Mouse (Mus musculus) hindbrain, postnatal 0 days (tissue): Measurements from ENCODE around the gene Zfyve1. TPM values are rescaled to one million over a fixed set of nuclear protein-coding genes. Genes with fewer than 3 reads are reported as not detected.

Experiments used
- ATAC-seq: fragments of 200-750 bp; cut with Nextera tagmentation; 2 replicates; pipeline ENCODE4 v1.8.0; 2017; ENCODE audit warnings: mild to moderate bottlenecking, moderate TSS enrichment, moderate library complexity
- DNase-seq: peaks from one replicate; pipeline ENCODE4 v3.0.0-alpha.2; 2015; ENCODE audit warnings: low spot score
- H3K27ac ChIP-seq: fragments of 300-500 bp; sonication (generic); 2 replicates; pipeline ENCODE4 v1.5.1; 2014; ENCODE audit warnings: mild to moderate bottlenecking
- H3K27me3 ChIP-seq: fragments of 300-500 bp; sonication (generic); 2 replicates; pipeline ENCODE4 v1.6.1; 2014; ENCODE audit warnings: low read length, mixed read lengths; ENCODE audit not compliant: insufficient read depth
- H3K36me3 ChIP-seq: fragments of 300-500 bp; sonication (generic); 2 replicates; pipeline ENCODE4 v1.6.1; 2014; ENCODE audit warnings: low read length, mixed read lengths; ENCODE audit not compliant: insufficient read depth
- H3K4me1 ChIP-seq: fragments of 300-500 bp; sonication (generic); 2 replicates; pipeline ENCODE4 v1.6.1; 2014; ENCODE audit warnings: antibody characterized with exemption, low read length, mixed read lengths; ENCODE audit not compliant: insufficient read depth
- H3K4me2 ChIP-seq: fragments of 300-500 bp; sonication (generic); 2 replicates; pipeline ENCODE4 v1.6.1; 2014; ENCODE audit warnings: low read depth, mild to moderate bottlenecking, low read length, moderate library complexity, mixed read lengths
- H3K4me3 ChIP-seq: fragments of 300-500 bp; sonication (generic); 2 replicates; pipeline ENCODE4 v1.5.1; 2014; ENCODE audit warnings: low read length
- H3K9ac ChIP-seq: fragments of 300-500 bp; sonication (generic); replicated peaks from 2 replicates; pipeline ENCODE4 v1.6.1; 2014; ENCODE audit warnings: mild to moderate bottlenecking, low read length, moderate library complexity, mixed read lengths
- H3K9me3 ChIP-seq: fragments of 300-500 bp; sonication (generic); 2 replicates; pipeline ENCODE4 v1.6.1; 2016; ENCODE audit warnings: low read length, mixed read lengths
- CTCF ChIP-seq: IDR thresholded peaks from 2 replicates; pipeline ENCODE4 v1.5.1; 2016; ENCODE audit warnings: antibody characterized with exemption, control low read depth, low read depth
- WGBS: fragments of 180-500 bp; shearing (Covaris S2); extraction: QIAGEN DNeasy Blood & Tissue Kit; methylation state at CpG from one replicate; pipeline ENCODE4 v1.1.7; 2014; 5-methylcytosine and 5-hydroxymethylcytosine counted together
- polyA plus RNA-seq: library from polyadenylated mRNA; unstranded; fragments of >200 nt; fragmentation: Nextera tagmentation; extraction: Ambion mirVana; gene quantifications from 2 replicates; pipeline ENCODE4 v1.2.1, GENCODE M21; 2015
- total RNA-seq: library from RNA; depleted of rRNA; stranded (reverse); fragments of >200 nt; gene quantifications from 2 replicates; pipeline ENCODE4 v1.2.3, GENCODE M21; 2014

Gene Zfyve1
- total and polyA plus RNA-seq, 2 experiments from 2014 or later = 14.8 to 36.5 TPM

DNA sequence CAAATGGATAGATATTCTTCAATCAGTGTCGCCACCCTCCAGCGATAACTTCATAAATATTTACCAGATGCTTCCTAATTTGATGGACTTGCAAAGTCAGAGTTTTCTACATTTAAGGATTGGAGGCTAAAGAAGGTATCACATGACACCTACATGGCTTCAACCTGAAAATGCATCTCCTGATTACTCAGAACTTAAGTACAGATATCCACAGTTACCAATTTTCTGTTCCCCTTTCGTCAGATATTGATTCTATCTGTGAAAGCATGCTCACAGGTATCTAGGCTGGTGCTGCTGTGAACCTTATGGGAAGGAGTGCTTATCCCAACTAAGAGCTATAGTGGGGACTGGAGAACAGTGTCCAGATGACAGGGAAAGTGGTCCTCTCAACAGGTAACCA, 34.4 kb downstream of the Zfyve1 start:
- H3K4me2 ChIP-seq = no peak overlapping the region
- H3K9me3 ChIP-seq = no peaks in the 10 kb centered on the region
- no peak for ATAC-seq
- no peak for TF ChIP-seq CTCF
- H3K9ac ChIP-seq = no peak overlapping the region
- no peak for DNase-seq
- H3K27me3 ChIP-seq = no peaks in the 10 kb centered on the region
- H3K36me3 ChIP-seq = peaks cover 62% of the 10 kb centered on the region
- 86% methylated on average over 3 of the region's 3 CpGs for WGBS
- H3K4me3 ChIP-seq = no peak overlapping the region
- no peak overlapping the region for H3K27ac ChIP-seq
- no peaks in the 10 kb centered on the region for H3K4me1 ChIP-seq

DNA sequence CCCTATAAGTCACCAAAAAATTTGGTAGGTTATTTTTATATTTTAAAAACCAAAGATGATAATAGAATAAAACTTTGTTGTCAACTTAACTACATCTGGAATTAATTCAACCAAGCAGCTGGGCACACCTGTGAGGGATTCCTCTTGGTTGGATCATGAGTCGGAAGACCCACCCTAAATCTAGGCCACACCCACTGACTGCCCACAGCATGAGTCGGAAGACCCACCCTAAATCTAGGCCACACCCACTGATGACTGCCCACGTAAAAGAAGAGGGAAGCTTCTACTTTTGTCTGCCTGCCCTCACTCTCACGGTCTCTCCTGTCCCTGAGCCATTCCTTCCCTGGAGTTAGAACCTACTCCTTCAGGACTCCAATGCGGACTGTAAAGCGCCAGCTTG, 36.8 kb downstream of the Zfyve1 start:
- Histone ChIP-seq H3K4me3 (no peak overlapping the region), H3K27me3 (no peaks in the 10 kb centered on the region), H3K9me3 (no peaks in the 10 kb centered on the region), H3K27ac (no peak overlapping the region), H3K9ac (no peak overlapping the region), H3K36me3 (peaks cover 64% of the 10 kb centered on the region), H3K4me1 (no peaks in the 10 kb centered on the region), H3K4me2 (no peak overlapping the region)
- ATAC-seq = no peak
- no peak for TF ChIP-seq CTCF
- DNase-seq = no peak
- WGBS = 77% methylated on average over 6 of the region's 6 CpGs

DNA sequence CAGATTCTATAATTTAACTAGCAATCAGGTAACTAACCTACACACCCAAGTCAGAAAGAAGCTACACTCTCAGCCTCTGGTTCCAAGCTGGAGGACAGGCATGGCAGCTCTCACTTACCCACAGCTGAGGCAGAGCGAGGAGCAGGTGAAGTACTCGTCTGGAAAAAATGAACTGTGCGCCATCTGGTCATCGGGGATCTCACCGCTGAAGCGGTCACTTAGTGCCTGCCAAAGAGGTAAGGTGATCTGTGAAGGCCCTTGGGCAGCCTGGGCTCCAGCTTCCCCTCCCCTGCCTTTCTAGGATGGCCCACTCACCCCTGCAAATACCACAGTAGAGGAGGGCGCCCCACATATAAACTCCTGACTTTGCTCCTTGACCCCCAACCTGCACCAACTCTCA, 38.5 kb downstream of the Zfyve1 start:
- no peak for ATAC-seq
- H3K9ac ChIP-seq = no peak overlapping the region
- no peaks in the 10 kb centered on the region for H3K4me1 ChIP-seq
- WGBS = 93% methylated on average over 7 of the region's 7 CpGs
- H3K4me2 ChIP-seq = no peak overlapping the region
- H3K27ac ChIP-seq = no peak overlapping the region
- no peak for TF ChIP-seq CTCF
- peaks cover 70% of the 10 kb centered on the region for H3K36me3 ChIP-seq
- no peaks in the 10 kb centered on the region for H3K9me3 ChIP-seq
- no peak overlapping the region for H3K4me3 ChIP-seq
- no peaks in the 10 kb centered on the region for H3K27me3 ChIP-seq
- DNase-seq = no peak

DNA sequence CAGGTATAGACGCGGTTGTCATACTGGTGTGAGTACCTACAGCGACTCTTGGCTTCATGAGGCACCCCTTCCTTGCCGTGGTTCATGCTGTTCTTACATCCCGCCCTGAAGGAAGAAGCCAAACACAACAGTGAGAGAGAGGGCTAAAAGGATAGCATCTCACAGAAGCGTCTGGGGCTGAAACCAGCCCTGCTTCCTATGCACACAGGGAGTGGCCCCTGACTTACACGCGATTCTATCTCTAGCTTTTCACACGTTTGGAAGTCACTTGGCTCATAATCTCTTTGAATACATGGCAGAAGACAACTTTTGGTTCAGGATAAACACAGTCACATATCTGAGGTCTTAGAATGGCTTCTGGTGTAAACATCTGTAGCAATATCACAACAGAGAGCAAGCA, 41.4 kb downstream of the Zfyve1 start:
- ATAC-seq (no peak), DNase-seq (no peak)
- WGBS = 60% methylated on average over 9 of the region's 9 CpGs
- no peak for TF ChIP-seq CTCF
- Histone ChIP-seq H3K9ac (no peak overlapping the region), H3K27ac (no peak overlapping the region), H3K4me1 (no peaks in the 10 kb centered on the region), H3K9me3 (no peaks in the 10 kb centered on the region), H3K4me3 (no peak overlapping the region), H3K36me3 (peaks cover 64% of the 10 kb centered on the region), H3K4me2 (no peak overlapping the region), H3K27me3 (no peaks in the 10 kb centered on the region)

DNA sequence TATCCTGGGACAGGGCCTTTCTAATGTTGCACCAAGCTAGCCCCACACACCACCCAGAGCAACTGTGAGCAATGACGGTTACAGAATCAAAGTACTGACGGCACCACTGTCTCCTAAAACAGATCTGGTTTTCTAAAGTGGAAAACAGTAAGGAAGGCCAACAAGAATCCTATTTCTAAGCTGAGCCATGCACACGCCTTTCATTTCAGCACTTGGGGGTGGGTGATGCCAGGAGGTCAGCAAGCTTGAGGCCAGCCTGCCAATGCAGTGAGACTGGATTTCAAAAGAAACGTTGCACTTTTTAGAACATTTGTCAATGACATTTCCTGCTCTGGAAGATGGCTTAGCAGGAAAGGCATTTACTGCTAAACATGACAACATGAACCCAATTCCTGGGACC, 43.2 kb downstream of the Zfyve1 start:
- no peak for TF ChIP-seq CTCF
- Histone ChIP-seq H3K9ac (no peak overlapping the region), H3K27me3 (no peaks in the 10 kb centered on the region), H3K36me3 (peaks cover 70% of the 10 kb centered on the region), H3K9me3 (no peaks in the 10 kb centered on the region), H3K27ac (no peak overlapping the region), H3K4me3 (no peak overlapping the region), H3K4me1 (no peaks in the 10 kb centered on the region), H3K4me2 (no peak overlapping the region)
- 77% methylated on average over 4 of the region's 4 CpGs for WGBS
- DNase-seq (no peak), ATAC-seq (no peak)

DNA sequence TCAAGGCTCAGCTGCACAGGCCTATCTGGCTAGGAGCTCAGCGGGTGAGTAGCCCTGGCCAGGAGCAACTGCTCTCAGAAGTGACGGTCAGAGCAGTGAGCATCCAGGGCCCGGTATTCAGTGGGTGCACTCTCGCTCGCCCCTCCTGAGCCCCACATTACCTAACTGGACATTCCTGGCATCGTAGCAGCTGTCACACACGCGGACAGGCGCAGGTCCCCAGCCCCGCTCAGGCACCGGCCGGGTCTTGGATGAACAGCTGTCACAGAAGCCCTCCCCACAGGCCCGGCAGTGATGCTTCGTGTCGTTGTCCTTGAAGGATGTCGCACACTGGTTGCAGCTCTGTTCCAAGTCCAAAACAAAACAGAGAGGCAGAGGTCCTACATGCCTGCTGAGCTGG, 45.7 kb downstream of the Zfyve1 start:
- 81% methylated on average over 16 of the region's 16 CpGs for WGBS
- TF ChIP-seq CTCF = no peak

DNA sequence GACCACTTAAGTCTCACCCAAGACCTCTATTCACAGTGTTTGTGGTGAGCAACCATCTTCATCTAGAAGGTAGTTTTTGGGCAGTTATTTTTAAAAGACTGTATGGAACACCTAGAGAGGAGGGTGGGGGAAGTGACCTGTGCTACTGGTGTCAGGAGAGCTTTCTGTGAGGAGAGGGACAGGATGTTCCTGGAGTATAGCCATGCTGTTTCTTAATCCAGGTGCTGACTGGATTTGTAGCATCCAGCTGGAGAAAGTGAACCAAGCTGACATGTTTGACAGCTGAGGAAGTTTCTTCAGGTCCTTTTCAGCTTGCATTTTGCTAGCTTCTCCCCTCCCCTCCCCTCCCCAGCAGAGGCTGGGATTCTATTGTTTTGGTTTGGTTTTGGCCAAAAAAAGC, 52.2 kb downstream of the Zfyve1 start:
- Histone ChIP-seq H3K4me2 (no peak overlapping the region), H3K4me3 (no peak overlapping the region), H3K36me3 (peaks cover 44% of the 10 kb centered on the region), H3K4me1 (no peaks in the 10 kb centered on the region), H3K27ac (no peak overlapping the region), H3K9me3 (no peaks in the 10 kb centered on the region), H3K9ac (no peak overlapping the region), H3K27me3 (no peaks in the 10 kb centered on the region)
- no peak for DNase-seq
- no peak for ATAC-seq
- no peak for TF ChIP-seq CTCF

More for the DNA sequence above, 45.7 kb downstream of the Zfyve1 start:
- Histone ChIP-seq H3K9ac (no peak overlapping the region), H3K27me3 (no peaks in the 10 kb centered on the region), H3K27ac (no peak overlapping the region), H3K4me3 (no peak overlapping the region), H3K9me3 (no peaks in the 10 kb centered on the region), H3K4me1 (no peaks in the 10 kb centered on the region), H3K36me3 (peaks cover 71% of the 10 kb centered on the region), H3K4me2 (no peak overlapping the region)
- DNase-seq (no peak), ATAC-seq (no peak)

DNA sequence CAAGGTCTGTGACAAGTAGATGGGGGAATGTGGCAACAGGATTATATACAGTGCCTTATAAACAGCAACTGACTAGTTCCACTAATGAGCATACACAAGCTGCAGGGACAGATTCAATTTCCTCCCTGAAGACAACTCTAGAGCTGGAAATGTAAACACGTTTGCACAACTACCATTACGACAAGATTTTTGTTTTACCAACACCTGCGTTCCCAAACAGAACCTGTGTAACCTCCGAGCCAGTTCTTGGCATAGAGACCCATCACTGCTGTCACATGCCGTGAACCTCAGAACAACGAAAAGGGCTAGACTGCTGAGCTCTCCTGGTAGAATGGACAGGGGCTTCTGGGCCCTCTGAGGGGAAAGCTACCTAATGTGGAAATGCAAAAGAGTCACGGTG, 53.0 kb downstream of the Zfyve1 start:
- TF ChIP-seq CTCF = no peak
- H3K9ac ChIP-seq = no peak overlapping the region
- DNase-seq = no peak
- H3K4me3 ChIP-seq = no peak overlapping the region
- H3K4me1 ChIP-seq = no peaks in the 10 kb centered on the region
- H3K4me2 ChIP-seq = no peak overlapping the region
- 75% methylated on average over 7 of the region's 7 CpGs for WGBS
- no peak overlapping the region for H3K27ac ChIP-seq
- no peaks in the 10 kb centered on the region for H3K9me3 ChIP-seq
- no peak for ATAC-seq
- no peaks in the 10 kb centered on the region for H3K27me3 ChIP-seq
- peaks cover 48% of the 10 kb centered on the region for H3K36me3 ChIP-seq
